Mouse (Mus musculus) embryo, embryonic 11 days (tissue): Measurements from ENCODE around the gene Parp6.

Experiments used
- DNase-seq: peaks from one replicate; pipeline ENCODE4 v3.0.0-alpha.2; 2015

Gene Parp6

DNA sequence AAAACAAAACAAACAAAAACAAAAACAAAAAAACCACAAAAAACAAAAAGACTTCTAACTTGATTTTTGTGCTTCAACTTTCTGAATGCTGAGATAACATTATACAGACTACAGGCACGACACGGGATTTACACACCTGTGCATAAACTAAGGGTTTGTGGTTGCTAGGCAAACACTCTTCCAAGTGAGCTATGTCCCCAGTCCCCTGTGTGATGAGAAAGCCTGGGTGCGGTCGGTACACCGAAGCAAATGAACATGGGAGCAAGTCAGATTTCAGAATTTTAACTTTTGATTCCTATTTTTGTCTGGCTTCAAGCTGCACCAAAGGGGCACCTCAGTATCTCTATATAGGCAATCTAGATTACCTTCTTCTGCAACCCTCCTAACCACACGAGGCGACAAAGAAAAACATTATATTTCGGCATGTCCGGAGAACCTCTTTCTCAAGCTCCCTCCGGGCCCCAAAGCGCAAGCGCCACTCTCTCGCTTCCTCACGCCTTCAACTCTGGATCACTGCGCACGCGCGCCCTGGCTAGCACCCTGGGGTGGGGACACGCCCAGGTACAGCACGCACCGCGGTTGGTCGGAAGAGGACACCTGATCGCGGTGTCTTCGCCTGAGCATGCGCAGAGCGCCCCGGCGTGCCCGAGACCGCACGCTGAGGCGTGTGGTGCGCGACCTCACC is at the start of gene Parp6:
Parp6 (plus strand) TSS at position 663 of the 685 bp plus-strand sequence.
- DNase-seq, result peak; percentile 99

DNA sequence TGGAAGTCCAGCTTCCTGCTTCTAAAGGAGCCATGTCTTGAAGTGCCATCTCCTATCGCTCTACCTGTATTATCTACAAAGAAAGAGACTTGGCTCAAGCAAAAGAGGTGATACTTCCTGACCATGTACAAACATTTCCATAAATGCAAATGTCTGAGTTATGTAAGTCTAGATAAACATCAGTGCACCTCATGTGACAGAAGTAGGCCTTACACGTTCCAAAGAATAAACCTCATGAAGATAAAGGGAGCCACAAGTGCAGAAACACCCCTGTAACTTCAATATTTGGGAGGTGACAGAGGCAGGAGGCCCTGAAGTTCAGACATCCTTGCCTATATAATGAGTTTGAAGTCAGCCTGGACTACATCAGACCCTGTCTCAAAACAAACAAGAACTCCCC is 45.2 kb upstream of the Parp6 start:
- no peak for DNase-seq

DNA sequence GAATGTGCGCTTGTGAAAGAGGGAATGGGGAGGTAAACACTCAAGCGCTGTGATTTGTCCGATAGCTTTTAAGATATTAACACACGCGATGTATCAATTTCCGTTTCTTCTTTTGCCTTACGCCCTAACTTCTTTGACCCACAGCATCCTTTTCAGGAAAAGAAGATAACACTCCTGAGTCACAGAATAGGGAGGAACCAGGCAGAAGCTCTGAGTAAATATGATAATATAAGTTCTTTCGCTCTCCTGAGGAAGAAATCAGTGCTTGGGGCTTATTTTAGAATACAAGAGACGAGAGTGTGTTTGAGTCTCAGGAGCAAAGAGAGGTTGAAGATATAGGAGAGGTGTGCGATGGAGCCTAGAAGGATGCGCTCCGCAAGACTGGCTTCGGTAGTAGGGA is 39.7 kb upstream of the Parp6 start:
- DNase-seq, result no peak

DNA sequence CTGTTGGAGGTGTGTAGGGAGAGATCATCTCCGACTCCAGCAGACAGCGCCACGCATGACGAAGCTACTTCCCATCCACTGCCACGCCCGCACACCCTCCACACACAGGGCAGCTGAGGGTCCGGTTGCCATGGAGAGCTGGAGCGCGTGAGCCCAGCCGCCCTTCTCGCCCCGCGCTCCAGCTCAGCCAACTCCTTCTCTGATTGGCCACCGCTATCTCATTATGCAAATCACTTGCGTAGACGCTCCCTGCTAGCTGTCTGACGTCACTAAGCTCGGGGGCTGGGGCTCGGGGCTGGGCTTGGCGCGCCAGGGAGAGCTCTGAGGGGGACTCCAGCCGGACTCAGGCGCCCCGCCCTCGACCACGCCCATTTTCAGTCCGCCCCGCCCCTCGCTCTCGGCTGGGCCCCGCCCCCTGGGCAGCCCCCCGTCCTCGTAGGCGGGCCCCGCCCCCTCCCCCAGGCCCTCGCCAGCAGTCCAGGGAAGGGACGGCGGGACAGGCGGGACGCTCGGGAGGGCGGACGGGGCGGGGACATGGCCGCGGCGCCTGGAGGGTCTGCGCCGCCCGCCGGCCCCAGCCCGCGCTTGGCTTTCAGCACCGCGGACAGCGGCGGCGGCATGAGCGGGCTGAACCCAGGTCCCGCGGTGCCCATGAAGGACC is 39.1 kb upstream of the Parp6 start, which contains the start of gene Celf6:
Celf6 (plus strand) TSS at position 74 of the 661 bp plus-strand sequence.
- peak; percentile 98 for DNase-seq

DNA sequence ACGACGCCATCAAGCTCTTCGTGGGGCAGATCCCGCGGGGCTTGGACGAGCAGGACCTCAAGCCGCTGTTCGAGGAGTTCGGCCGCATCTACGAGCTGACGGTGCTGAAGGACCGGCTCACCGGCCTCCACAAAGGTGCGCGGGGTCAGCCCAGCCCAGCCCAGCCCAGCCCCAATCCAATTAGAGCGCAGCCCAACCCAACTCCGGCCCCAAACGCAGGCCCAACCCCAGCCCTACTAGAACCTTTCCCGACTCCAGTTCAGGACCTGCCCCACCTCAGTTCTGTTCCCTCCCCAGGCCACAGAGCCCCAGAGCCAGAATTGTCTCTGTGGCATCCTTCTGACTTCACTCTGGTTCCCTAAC is 38.6 kb upstream of the Parp6 start:
- no peak for DNase-seq

DNA sequence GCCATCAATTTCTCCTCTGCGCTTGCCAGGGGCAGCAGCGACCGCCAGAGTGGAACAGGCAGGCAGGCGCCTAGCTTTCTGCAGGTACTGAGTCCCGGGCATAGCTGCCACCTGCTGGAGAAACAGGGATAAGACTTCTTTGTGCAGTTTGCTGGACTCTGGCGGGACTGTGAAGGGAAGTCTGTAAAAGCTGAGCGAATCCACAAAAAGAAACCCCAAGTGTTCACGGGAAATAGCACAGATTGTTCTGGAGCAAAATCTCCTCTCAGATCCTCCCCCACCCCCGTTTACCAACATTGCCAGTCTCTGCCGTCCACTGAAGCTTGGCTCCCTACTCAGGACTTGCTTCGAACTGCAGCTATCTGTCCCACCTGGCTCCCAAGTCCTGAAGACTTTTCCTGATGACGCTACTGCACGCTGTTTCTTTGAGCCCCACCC is 32.2 kb upstream of the Parp6 start:
- DNase-seq, result peak; percentile 85

DNA sequence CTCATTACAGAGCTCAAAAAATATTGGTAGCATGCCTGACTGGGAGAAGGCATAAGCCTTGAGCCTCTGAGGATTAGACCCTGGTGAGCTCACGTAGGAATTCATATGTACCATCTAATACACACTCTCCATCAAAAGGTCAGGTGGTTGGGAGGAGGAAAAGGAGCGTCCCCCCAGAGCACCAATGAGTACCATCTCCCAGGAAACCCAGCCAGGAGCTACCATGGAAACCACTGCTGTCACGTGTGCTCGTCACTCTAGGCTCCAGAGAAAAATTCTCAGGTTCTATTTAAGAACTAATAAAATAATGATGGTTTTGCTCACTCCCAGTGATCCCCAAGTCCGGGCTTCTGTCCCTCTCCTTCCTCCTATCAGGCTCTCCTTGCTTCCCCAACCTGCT is 28.8 kb upstream of the Parp6 start:
- no peak for DNase-seq

DNA sequence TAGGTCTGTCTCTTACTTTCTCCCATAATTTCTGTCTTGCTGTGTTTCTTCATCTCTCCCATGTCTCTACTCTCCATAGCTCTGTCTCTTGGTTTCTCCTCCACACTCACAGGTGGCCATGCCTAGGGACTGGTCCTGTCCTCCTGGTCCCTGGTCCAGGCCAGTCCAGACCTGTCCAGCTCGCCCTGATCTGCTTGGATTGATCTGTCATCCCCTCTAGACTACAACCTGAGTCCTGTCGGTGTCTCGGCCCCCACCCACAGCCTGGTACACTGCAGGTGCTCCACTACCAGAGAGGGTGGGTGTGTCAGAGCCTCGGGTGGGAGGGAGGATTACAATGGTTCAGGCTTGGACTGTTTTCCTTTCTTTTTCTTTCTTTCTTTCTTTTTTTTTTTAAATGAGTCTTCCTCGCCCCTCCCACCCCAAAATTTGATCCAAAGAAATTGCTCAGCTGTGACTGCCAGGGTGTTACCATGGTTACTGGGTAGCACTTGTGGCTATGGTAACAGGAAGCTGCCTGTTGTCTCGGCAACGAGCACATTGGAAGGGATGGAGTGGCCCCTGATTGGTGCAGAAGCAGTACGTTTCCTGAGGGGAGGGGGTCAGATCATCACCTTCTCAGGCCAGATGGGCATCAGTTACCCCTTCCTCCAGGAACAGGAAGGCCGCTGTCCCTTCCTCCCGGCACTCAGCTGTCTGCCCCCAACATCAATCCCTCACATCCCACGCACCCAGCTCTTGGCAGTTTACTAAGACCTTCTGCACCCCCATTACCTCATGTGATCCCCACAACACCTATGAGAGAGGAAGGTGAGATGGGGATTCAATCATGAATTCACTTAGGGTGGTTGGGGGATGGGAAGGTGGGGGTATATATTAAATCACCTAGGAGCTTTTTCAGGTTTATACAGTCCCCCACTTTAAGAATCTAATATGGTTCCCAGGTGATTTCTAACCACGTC is 28.1 kb upstream of the Parp6 start:
- peak; percentile 57 for DNase-seq

DNA sequence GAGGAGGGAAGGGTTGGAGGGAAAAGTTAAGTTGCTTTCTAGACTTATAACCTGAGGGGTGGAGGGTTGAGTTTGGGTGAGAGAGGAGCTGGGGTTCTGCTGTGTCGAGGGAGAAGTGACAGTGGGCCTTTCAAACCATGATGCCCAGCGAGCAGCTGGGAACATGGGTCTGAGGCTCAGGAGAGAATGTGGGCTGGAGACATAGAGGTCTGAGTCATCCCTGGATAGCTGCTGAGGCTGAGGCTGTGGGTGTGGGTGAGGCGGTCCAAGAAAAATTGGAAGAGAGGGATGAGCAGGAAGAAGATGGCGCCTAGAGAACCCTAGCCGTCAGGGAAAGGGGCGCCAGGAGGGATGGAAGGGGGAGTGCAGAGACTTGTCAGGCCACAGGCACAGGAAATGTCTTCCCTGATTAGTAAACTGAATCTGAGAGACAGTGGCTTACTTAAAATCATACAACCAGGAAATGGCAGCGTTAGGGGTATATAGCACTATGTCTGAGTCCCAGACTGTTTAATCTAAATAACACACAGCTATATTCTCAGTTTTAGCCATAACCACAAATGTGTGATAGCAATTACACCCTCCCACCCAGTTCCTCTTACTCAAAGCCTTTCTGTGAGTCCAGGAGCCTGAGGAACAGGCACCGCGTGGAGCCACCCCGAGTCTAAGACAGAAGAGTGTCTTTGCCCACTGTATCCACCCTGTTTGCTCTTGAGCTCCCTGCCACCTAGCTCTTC is 27.2 kb upstream of the Parp6 start:
- no peak for DNase-seq

DNA sequence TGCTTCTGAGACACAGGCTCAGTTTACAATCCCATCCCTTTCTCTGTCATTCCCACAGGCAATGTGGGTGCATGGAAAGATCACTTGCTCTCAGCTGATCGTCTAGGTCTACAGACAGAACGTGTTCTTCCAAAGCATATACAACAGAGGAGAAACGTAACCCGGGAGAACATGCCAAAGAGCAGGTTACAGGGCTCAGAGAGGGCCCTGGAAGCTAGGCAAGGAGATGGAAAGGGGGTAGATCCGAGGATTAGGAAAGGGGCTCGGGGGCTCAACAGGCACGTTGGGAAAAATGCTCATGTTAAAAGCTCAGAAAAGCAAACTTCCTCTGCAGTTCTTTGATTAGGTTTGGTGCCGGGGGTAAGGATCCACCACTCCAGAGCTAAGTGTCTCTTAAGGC is 15.4 kb upstream of the Parp6 start:
- no peak for DNase-seq

DNA sequence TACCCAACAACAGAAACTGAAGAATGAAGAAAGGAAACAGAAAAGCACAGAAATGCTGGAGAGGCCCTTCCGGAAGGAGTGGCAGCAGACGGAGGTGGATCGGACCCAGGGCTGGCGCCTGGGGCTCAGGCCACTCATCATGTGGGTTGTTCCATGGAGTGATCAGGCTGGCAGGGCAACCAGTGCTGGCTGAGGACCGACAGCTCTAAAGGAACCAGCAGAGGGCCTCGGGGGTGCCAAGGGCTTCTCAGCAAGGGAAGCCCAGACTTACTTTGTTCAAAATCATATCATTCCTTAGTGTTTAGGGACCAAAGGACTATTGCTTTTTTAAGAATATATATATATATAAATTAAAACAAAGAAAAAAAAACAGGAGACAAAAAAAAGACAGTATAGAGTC is 11.1 kb upstream of the Parp6 start:
- DNase-seq, result no peak

DNA sequence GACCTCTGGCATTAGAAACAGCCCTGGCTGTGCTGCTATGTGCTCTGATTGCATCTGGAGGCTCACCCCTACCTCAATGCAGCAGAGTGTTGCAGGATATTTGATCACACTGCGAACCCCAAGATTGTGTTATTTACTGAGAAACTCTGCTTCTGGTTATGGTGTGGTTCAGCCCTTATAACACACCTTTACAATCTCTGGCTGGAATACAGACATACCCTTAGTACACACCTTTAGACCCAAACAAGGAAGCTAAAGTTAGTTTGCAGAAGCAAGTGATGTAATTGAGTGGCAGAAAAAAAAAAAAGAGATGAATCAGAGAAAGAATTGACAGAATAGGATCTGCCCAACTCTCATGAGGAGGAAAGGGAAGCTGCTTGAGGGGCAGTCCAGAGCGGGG is 6.1 kb upstream of the Parp6 start:
- DNase-seq, result no peak

DNA sequence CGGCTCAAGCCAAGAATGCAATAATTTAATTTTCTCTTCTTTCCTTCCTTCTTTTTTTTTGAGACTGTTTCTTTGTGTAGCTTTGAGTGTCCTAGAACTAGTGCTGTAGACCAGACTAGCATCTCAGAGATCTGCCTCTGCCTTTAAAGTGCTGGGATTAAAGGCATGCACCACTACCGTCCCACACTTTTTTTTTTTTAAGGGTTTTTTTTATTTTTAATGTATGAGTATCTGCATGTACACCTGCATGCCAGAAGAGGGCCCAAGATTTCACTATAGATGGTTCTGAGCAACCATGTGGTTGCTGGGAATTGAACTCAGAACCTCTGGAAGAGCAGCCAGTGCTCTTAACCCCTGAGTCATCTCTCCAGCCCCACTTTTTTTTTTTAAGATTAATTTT is 1.3 kb upstream of the Parp6 start:
- DNase-seq, result no peak

DNA sequence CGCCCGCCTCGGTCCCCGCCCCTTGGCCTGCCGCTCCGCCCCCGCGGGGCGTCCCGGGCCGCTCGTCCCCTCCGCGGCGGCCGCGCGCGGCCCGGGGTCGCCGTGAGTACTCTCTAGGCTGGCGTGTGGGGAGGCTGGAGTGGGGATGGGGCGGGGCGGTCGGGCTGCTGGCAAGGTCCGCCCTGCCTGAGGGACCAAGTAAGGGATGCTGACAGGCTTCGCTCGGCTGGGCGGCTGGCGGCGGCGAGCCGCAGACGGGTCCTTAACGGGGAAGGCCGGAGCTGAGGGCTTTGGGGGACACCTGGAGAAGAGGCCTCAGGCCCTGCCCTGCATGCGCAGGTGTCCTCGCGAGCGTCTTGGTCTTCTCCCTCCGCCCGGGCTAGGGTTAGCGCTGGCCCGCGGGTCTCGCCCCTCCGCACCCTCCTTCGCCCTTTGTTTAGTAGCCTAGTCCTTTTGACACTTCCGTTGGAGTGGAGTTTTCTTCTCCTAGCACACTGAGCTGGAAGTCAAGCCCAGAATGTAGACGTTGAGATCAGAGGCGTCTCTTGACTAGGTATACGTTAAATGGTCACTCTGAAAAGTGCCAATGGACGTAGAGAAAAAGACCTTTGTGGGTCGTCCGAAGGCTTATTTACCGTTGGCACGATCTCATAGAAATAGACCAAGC is 356 bp downstream of the Parp6 start:
- no peak for DNase-seq

DNA sequence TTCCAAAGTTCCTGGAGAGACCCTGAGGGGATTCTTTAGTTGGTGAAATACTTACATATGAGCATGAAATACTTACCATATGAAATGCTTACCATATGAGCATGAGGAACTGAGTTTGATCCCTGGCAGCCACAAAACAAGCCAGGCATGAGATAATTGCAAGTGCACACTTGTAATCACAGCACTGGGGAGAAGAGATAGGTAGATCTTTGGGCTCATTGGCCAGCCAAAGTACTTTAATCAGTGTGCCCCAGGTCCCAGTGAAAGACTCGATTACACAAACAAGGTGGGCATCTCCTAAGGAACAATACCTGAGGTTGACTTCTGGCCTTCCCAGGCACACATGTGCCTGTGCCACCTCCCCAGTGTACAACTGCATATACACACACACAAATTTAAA is 21.3 kb downstream of the Parp6 start:
- DNase-seq, result no peak

DNA sequence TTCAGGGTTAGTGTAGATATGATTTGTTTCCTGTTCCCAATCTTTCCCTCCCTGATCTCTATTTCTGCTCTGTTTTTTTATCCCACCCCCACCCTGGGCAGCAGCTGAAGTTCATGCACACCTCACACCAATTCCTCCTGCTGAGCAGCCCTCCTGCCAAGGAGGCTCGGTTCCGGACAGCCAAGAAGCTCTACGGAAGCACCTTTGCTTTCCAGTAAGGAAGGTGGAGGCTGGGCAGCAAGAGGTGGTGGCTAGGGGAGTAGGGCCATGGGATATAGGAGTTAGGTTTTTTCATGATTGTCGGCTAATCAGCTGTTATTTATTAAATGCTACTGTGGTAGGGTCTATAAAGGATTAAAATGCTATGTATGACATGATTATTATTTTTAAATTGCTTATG is 22.9 kb downstream of the Parp6 start:
- DNase-seq, result no peak

DNA sequence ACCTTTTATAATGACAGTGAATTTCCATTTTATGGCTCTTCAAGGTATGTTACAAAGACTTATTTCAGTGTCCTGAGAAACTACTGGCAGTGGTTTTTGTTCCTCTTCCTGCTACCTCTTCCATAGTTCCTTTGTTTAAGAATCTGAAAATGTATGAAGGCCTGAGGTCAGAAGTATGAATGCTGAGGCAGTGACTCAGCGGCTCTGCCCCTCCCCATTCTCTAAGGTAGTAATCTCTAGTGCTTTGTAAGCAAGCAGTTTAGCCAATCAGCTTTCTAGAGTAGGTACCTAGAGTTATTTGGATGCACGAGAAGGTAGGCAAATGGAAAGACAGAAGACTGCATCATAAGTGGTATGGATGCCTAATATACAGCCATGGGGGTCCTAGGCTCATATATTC is 24.2 kb downstream of the Parp6 start:
- no peak for DNase-seq

DNA sequence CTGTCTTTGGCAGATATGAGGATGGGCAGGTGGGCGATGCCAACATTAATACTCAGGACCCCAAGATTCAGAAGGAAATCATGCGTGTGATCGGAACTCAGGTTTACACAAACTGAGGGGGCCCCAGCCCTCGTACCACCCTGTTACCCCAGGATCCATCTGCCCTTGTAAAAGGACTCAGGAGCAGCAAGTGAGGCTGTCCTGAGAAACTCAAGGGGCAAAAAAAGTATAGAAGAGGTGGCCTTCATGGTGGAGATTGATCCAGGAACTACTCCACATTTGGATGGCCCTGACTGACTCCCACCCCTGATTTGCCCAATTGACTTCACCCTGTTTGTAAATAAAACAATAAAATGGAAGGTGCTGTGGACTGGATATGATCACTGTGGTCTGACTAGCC is 32.8 kb downstream of the Parp6 start:
- no peak for DNase-seq

DNA sequence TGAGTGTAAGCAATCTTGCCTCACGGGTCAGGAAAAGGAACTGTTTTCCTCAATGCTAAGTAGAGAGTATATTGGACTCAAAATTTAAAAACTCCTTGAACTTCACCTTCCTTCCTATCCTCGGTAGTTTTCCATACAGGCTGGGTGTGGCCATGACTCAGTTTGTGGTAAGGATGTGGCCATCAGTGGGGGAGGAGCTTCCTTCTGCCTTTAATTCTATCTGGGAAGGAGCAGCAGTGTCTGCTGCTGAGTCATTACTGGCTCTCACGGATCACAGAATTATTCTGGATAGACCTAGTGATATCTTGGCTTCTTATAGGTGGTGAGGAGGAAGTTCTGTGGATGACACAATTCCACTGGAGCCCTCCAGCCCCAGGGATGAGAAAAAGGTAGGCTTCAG is 36.3 kb downstream of the Parp6 start:
- DNase-seq, result no peak

DNA sequence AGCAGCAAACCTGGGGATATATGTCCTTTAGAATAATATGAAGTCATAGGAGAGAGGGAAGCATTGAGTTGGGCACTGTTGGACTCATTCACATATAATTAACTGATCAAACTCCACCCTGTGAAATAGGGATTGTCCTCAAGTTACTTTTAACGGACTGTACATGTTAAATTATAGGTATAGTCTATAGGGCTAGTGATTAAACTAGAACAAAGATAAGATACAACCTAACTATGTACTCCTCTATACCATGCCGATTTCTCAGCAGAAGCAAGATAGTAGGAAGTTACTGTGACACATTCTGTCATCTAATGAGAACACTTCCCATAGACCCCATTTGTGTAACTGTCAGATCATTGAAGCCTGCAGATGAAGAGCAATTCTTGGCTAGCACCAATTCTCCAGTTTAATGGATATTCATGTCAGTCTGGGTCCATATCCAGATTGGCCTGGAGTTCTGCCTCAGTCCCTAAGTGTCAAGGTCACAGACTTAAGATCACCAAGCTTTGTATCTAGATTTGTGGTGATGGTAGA is 37.4 kb downstream of the Parp6 start:
- DNase-seq, result no peak

DNA sequence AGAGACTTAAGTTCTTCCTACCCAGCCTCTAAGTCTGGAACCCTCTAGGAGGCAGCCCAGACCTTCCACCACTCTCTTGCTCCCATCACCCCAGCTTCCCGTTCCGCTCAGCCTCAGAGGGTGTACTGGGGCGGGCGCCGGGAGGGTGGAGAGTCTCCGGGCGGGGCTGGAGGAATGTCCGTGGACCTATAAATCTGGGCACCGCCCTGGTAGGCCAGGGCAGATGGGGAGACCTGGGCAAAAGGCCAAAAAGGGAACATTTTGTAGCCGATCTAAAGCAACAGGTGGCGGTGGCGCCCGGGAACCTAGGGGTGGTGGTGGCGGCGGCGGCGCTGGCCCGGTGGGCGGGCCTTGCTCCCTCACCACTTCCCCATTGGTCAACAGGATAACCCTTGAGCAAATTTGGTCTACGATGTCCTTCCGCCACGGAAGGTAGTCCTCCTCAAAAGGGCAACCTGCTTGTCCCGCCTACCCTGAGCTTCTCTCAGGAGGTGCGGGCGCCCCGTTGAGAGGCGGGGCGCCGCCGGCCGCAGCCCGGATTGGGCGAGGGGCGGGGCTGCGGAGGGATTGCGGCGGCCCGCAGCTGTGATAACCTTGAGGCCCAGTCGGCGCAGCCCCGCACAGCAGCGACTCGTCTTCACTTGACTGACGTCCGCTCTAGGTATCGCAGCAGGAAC is 39.0 kb downstream of the Parp6 start, which contains the start of gene Pkm:
Pkm (plus strand) TSS at position 411 of the 677 bp plus-strand sequence.
- DNase-seq, result peak; percentile 99
